Mouse (Mus musculus): ENCODE results near the gene Mrvi1. TPM values are rescaled to one million over a fixed set of nuclear protein-coding genes. Genes with fewer than 3 reads are reported as not detected.

The Mrvi1 gene
- polyA plus RNA-seq, 1 experiment from 2014 or later, result 0.18 TPM

Other genes with a start within 250 kb of the Mrvi1 start
- 3.5 and 6.2 TPM in 2 replicates for gene Ampd3, start 214.3 kb downstream of the Mrvi1 start, polyA plus RNA-seq (2015; fragmentation: Nextera tagmentation; extraction: Ambion mirVana)
- gene Rnf141, start 138.0 kb downstream of the Mrvi1 start, polyA plus RNA-seq (2015; fragmentation: Nextera tagmentation; extraction: Ambion mirVana), result 16.9 and 17.0 TPM in 2 replicates
- gene Lyve1, start 119.2 kb downstream of the Mrvi1 start, polyA plus RNA-seq (2015; fragmentation: Nextera tagmentation; extraction: Ambion mirVana), result 2.8 and 5.2 TPM in 2 replicates
- 82.4 and 88.9 TPM in 2 replicates for gene Ctr9, start 46.5 kb upstream of the Mrvi1 start, polyA plus RNA-seq (2015; fragmentation: Nextera tagmentation; extraction: Ambion mirVana)
- 810 and 879 TPM in 2 replicates for gene Eif4g2, start 100.6 kb upstream of the Mrvi1 start, polyA plus RNA-seq (2015; fragmentation: Nextera tagmentation; extraction: Ambion mirVana)

Data from embryonic facial prominence, embryonic 13.5 days (tissue).